Mouse (Mus musculus) ES-Bruce4 (cell line): Measurements from ENCODE around the gene Anxa2.

ENCODE experiments used
- CTCF ChIP-seq: IDR thresholded peaks from one replicate; pipeline ENCODE4 v1.8.1; 2011; ENCODE audit warnings: low read depth, low read length
- EP300 ChIP-seq: IDR thresholded peaks from 2 replicates; pipeline ENCODE4 v1.6.1; 2011; ENCODE audit warnings: low read depth, low read length; ENCODE audit not compliant: insufficient read depth
- POLR2A ChIP-seq: IDR thresholded peaks from one replicate; pipeline ENCODE4 v1.8.1; 2011; ENCODE audit warnings: low read length; ENCODE audit not compliant: insufficient read depth

GRCm38 (mm10) chr9:69404671-69405070, 48.7 kb upstream of the Anxa2 start:
- TF ChIP-seq POLR2A (no peak), CTCF (no peak), EP300 (no peak)
